Mouse (Mus musculus): ENCODE measurements around the gene Pah. TPM values are rescaled to one million over a fixed set of nuclear protein-coding genes. Genes with fewer than 3 reads are reported as not detected.

Pah gene
- polyA plus RNA-seq, 1 experiment from 2014 or later = 0.46 TPM

DNA sequence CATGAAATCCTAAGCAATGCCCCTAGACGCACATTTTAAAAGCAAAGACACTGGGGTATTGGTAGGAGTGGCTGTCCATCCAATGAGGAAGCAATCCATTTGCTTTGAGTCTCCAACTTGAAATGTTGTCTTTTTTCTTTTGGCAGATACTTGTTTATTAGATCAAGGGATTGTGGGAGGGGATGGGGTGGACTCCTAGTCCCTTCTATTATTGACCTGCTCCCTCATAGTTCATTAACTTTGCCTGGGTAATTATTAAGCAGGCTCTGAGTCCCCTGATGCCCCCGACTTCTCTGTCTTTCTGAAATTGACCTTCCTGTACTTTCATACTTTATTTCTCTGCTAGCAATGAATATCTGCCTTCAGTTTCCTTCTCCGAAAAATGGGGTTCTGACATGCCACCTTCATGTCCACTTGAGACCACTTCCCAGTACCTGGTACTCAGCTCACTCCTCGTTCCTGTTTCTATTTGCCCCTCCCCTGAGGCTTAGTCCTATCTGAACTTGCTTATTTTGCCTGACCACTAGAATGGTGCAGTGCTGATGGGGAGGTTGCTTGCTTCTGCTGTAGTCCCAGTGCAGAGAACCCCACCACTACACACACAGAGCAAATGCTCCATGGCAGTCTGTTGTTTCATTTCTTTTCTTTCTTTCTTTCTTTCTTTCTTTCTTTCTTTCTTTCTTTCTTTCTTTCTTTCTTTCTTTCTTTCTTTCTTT is 1.0 kb upstream of the Pah start:
- no peaks in the 10 kb centered on the region for H3K36me3 ChIP-seq (ENCODE audit: control insufficient read depth, insufficient read depth, low read length)
- H3K27me3 ChIP-seq (ENCODE audit: control insufficient read depth, insufficient read depth, low read length) = no peaks in the 10 kb centered on the region
- no peaks in the 10 kb centered on the region for H3K9me3 ChIP-seq (ENCODE audit: control insufficient read depth, low read length)
- H3K4me1 ChIP-seq (replicated peaks; ENCODE audit: control insufficient read depth, insufficient read depth, low read length) = no peaks in the 10 kb centered on the region
- H3K27ac ChIP-seq (ENCODE audit: low read depth, low read length) = no peak overlapping the region
- H3K4me2 ChIP-seq (replicated peaks; ENCODE audit: low read depth, low read length) = no peak overlapping the region
- DNase-seq (ENCODE audit: low spot score) (no peak), ATAC-seq (ENCODE audit: low FRiP score) (no peak)
- no peak overlapping the region for H3K9ac ChIP-seq (ENCODE audit: low read depth, low read length)
- no peak overlapping the region for H3K4me3 ChIP-seq (ENCODE audit: low read depth, low read length)
- WGBS = 79% methylated on average over 4 of the region's 4 CpGs

DNA sequence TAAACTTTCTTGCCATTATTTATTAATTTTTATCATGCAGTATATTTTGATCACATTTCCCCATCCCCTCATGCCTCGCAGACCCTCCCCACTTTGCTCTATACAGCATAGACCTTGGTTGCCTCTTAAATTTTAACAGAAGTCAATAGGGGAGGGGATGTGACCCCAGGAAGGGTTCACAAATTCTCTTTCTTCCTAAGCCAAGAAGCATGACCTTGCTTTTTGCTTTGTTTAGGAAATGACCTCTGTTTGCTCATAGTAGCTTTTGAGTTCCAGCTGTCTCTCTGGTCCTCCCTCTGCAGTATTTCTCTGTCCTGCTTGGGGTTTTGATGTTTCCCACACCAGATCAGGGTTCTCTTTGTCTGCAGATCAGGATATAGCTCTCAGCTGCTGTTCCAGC is 12.6 kb downstream of the Pah start:
- WGBS = 90% methylated on average over 1 of the region's 1 CpGs
- H3K9ac ChIP-seq (ENCODE audit: low read depth, low read length) = no peak overlapping the region
- no peak for DNase-seq (ENCODE audit: low spot score)
- no peak overlapping the region for H3K4me3 ChIP-seq (ENCODE audit: low read depth, low read length)
- no peaks in the 10 kb centered on the region for H3K4me1 ChIP-seq (replicated peaks; ENCODE audit: control insufficient read depth, insufficient read depth, low read length)
- H3K9me3 ChIP-seq (ENCODE audit: control insufficient read depth, low read length) = no peaks in the 10 kb centered on the region
- no peak overlapping the region for H3K4me2 ChIP-seq (replicated peaks; ENCODE audit: low read depth, low read length)
- H3K27me3 ChIP-seq (ENCODE audit: control insufficient read depth, insufficient read depth, low read length) = no peaks in the 10 kb centered on the region
- ATAC-seq (ENCODE audit: low FRiP score) = no peak
- H3K36me3 ChIP-seq (ENCODE audit: control insufficient read depth, insufficient read depth, low read length) = no peaks in the 10 kb centered on the region
- H3K27ac ChIP-seq (ENCODE audit: low read depth, low read length) = no peak overlapping the region

GRCm38 (mm10) chr10:87545759-87546158 is 24.2 kb downstream of the Pah start:
- H3K27ac ChIP-seq (ENCODE audit: low read depth, low read length) = no peak overlapping the region
- H3K4me1 ChIP-seq (replicated peaks; ENCODE audit: control insufficient read depth, insufficient read depth, low read length) = peaks cover 2% of the 10 kb centered on the region; the same call in 1 of the 2 replicates
- no peak overlapping the region for H3K4me3 ChIP-seq (ENCODE audit: low read depth, low read length)
- H3K4me2 ChIP-seq (replicated peaks; ENCODE audit: low read depth, low read length) = no peak overlapping the region
- DNase-seq (ENCODE audit: low spot score) (no peak), ATAC-seq (ENCODE audit: low FRiP score) (no peak)
- H3K9me3 ChIP-seq (ENCODE audit: control insufficient read depth, low read length) = no peaks in the 10 kb centered on the region
- WGBS = 82% methylated on average over 8 of the region's 8 CpGs
- no peak overlapping the region for H3K9ac ChIP-seq (ENCODE audit: low read depth, low read length)
- no peaks in the 10 kb centered on the region for H3K36me3 ChIP-seq (ENCODE audit: control insufficient read depth, insufficient read depth, low read length)
- no peaks in the 10 kb centered on the region for H3K27me3 ChIP-seq (ENCODE audit: control insufficient read depth, insufficient read depth, low read length)

DNA sequence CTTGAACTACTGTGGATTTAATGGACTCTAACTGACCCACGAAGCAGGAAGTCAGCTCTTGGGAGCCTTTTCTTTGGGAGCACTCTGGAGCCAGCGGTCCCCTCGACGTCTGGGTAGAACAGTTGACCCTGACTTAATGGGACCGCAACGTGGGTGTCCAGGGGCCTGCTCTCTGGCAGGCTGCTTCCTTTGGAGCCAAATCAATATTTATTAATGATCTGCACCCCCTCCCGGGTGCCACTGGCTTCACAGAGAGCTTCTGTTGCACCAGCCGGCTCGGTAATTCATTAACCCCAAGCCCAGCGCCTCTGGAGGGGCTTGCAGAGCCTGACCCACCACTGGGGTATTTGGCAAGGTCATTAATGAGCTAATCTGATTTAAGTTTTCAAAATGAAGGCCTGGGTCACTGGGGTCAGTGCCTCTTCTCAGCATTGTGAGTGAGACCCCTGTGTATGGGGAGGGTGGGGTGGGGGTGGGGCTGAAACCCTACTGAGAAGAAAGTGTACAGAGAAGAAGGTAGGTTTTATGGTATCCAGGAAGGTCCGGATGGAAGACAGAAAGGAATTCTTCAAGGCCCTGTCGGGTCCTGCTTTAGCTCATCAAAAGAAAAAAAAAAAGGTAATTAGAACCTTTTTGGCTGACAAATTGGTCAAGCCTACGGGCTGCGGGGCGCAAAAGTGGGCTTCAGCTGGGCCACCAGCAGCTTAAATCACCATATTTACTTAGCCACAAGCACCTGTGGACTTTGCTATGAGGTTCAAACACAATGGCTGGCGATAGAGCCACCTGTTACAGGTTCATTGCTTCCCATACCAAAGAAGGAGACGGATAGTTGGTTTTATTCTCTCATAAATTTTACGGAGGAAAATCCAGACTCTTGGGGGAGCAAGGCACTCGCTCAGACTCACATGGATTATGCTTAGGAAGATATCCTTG is 25.0 kb downstream of the Pah start:
- H3K9ac ChIP-seq (ENCODE audit: low read depth, low read length) = no peak overlapping the region
- ATAC-seq (ENCODE audit: low FRiP score) (no peak), DNase-seq (ENCODE audit: low spot score) (peak; percentile 17)
- no peak overlapping the region for H3K27ac ChIP-seq (ENCODE audit: low read depth, low read length)
- H3K27me3 ChIP-seq (ENCODE audit: control insufficient read depth, insufficient read depth, low read length) = no peaks in the 10 kb centered on the region
- H3K4me3 ChIP-seq (ENCODE audit: low read depth, low read length) = no peak overlapping the region
- peaks cover 2% of the 10 kb centered on the region; the same call in 1 of the 2 replicates for H3K4me1 ChIP-seq (replicated peaks; ENCODE audit: control insufficient read depth, insufficient read depth, low read length)
- H3K9me3 ChIP-seq (ENCODE audit: control insufficient read depth, low read length) = no peaks in the 10 kb centered on the region
- no peaks in the 10 kb centered on the region for H3K36me3 ChIP-seq (ENCODE audit: control insufficient read depth, insufficient read depth, low read length)
- WGBS = 45% methylated on average over 19 of the region's 19 CpGs
- no peak overlapping the region for H3K4me2 ChIP-seq (replicated peaks; ENCODE audit: low read depth, low read length)

- Histone ChIP-seq H3K4me3 (ENCODE audit: low read depth, low read length) (no peak overlapping the region), H3K4me2 (replicated peaks; ENCODE audit: low read depth, low read length) (no peak overlapping the region), H3K27ac (ENCODE audit: low read depth, low read length) (no peak overlapping the region), H3K9ac (ENCODE audit: low read depth, low read length) (no peak overlapping the region), H3K9me3 (ENCODE audit: control insufficient read depth, low read length) (no peaks in the 10 kb centered on the region), H3K27me3 (ENCODE audit: control insufficient read depth, insufficient read depth, low read length) (no peaks in the 10 kb centered on the region), H3K36me3 (ENCODE audit: control insufficient read depth, insufficient read depth, low read length) (no peaks in the 10 kb centered on the region), H3K4me1 (replicated peaks; ENCODE audit: control insufficient read depth, insufficient read depth, low read length) (no peaks in the 10 kb centered on the region)
- DNase-seq (ENCODE audit: low spot score) = peak; percentile 82
- ATAC-seq (ENCODE audit: low FRiP score) = peak; percentile 67
- WGBS = 33% methylated on average over 8 of the region's 8 CpGs
Observed at GRCm38 (mm10) chr10:87552726-87553125, 31.1 kb downstream of the Pah start.

DNA sequence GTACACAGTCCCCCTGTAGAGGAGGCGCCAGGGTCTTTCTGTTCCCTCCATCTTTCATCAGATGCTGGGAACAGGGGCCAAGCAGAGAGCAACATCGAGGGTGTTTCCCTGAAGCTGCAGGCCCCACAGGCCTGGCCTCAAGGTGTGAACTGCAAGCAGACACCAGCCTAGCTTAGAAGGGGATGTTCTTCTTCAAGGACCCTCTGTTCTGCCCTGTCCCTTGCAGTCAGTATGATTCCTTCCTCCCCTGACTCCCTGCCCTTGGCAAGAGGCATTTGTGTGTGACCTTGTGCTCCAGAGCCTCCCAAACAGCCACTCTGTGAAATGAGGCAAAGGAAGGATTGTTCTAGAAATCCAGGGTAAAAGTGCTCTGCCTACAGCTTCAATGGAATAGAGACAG is 34.8 kb downstream of the Pah start:
- Histone ChIP-seq H3K4me2 (replicated peaks; ENCODE audit: low read depth, low read length) (no peak overlapping the region), H3K4me1 (replicated peaks; ENCODE audit: control insufficient read depth, insufficient read depth, low read length) (no peaks in the 10 kb centered on the region), H3K27ac (ENCODE audit: low read depth, low read length) (no peak overlapping the region), H3K27me3 (ENCODE audit: control insufficient read depth, insufficient read depth, low read length) (no peaks in the 10 kb centered on the region), H3K4me3 (ENCODE audit: low read depth, low read length) (no peak overlapping the region), H3K36me3 (ENCODE audit: control insufficient read depth, insufficient read depth, low read length) (no peaks in the 10 kb centered on the region), H3K9me3 (ENCODE audit: control insufficient read depth, low read length) (no peaks in the 10 kb centered on the region), H3K9ac (ENCODE audit: low read depth, low read length) (no peak overlapping the region)
- WGBS = 69% methylated on average over 2 of the region's 2 CpGs
- DNase-seq (ENCODE audit: low spot score) (no peak), ATAC-seq (ENCODE audit: low FRiP score) (no peak)

- ATAC-seq (ENCODE audit: low FRiP score) = no peak
- no peaks in the 10 kb centered on the region for H3K9me3 ChIP-seq (ENCODE audit: control insufficient read depth, low read length)
Observed at GRCm38 (mm10) chr10:87563818-87564217, 42.2 kb downstream of the Pah start.

GRCm38 (mm10) chr10:87565712-87566111 is 44.1 kb downstream of the Pah start:
- H3K4me2 ChIP-seq (replicated peaks; ENCODE audit: low read depth, low read length) = no peak overlapping the region
- no peaks in the 10 kb centered on the region for H3K4me1 ChIP-seq (replicated peaks; ENCODE audit: control insufficient read depth, insufficient read depth, low read length)
- no peaks in the 10 kb centered on the region for H3K36me3 ChIP-seq (ENCODE audit: control insufficient read depth, insufficient read depth, low read length)
- H3K4me3 ChIP-seq (ENCODE audit: low read depth, low read length) = no peak overlapping the region
- H3K27me3 ChIP-seq (ENCODE audit: control insufficient read depth, insufficient read depth, low read length) = no peaks in the 10 kb centered on the region
- no peak for DNase-seq (ENCODE audit: low spot score)
- no peak overlapping the region for H3K9ac ChIP-seq (ENCODE audit: low read depth, low read length)
- 64% methylated on average over 2 of the region's 2 CpGs for WGBS
- no peak overlapping the region for H3K27ac ChIP-seq (ENCODE audit: low read depth, low read length)
- H3K9me3 ChIP-seq (ENCODE audit: control insufficient read depth, low read length) = no peaks in the 10 kb centered on the region
- no peak for ATAC-seq (ENCODE audit: low FRiP score)

More at GRCm38 (mm10) chr10:87563818-87564217, 42.2 kb downstream of the Pah start:
- no peak overlapping the region for H3K4me3 ChIP-seq (ENCODE audit: low read depth, low read length)
- H3K4me2 ChIP-seq (replicated peaks; ENCODE audit: low read depth, low read length) = no peak overlapping the region
- WGBS = 53% methylated on average over 9 of the region's 9 CpGs
- H3K9ac ChIP-seq (ENCODE audit: low read depth, low read length) = no peak overlapping the region
- H3K27ac ChIP-seq (ENCODE audit: low read depth, low read length) = no peak overlapping the region
- DNase-seq (ENCODE audit: low spot score) = peak; percentile 25
- H3K4me1 ChIP-seq (replicated peaks; ENCODE audit: control insufficient read depth, insufficient read depth, low read length) = no peaks in the 10 kb centered on the region
- H3K27me3 ChIP-seq (ENCODE audit: control insufficient read depth, insufficient read depth, low read length) = no peaks in the 10 kb centered on the region
- H3K36me3 ChIP-seq (ENCODE audit: control insufficient read depth, insufficient read depth, low read length) = no peaks in the 10 kb centered on the region

Measured in hindbrain, embryonic 11.5 days (tissue).